Mouse (Mus musculus) heart, embryonic 14.5 days (tissue): ENCODE data around the gene Klhl32. TPM values are rescaled to one million over a fixed set of nuclear protein-coding genes. Genes with fewer than 3 reads are reported as not detected.
A peak's percentile ranks its signal among the peaks of the same experiment; 100 is the strongest.

Experiments used
- ATAC-seq: fragments of 200-750 bp; cut with Nextera tagmentation; 2 replicates; pipeline ENCODE4 v1.8.0; 2017; ENCODE audit warnings: low read depth, moderate TSS enrichment; ENCODE audit not compliant: insufficient number of reproducible peaks, insufficient read depth, low FRiP score
- H3K27ac ChIP-seq, 2 experiments: fragments of 200-500 bp in 1 of 2; fragments of 300-500 bp in 1 of 2; sonication (generic) in 1 of 2; replicated peaks in 1 of 2; 2 replicates each; pipeline ENCODE4 v1.5.1; 2012 to 2014; ENCODE audit warnings: low read depth in 2 of 2, low read length in 2 of 2, control low read depth in 1 of 2, mild to moderate bottlenecking in 1 of 2, mixed read lengths in 1 of 2; ENCODE audit not compliant: control insufficient read depth in 1 of 2, insufficient read depth in 1 of 2
- H3K27me3 ChIP-seq: fragments of 300-500 bp; sonication (generic); 2 replicates; pipeline ENCODE4 v1.6.1; 2014; ENCODE audit warnings: mild to moderate bottlenecking, low read length, control low read depth; ENCODE audit not compliant: control insufficient read depth, insufficient read depth
- H3K36me3 ChIP-seq: fragments of 300-500 bp; sonication (generic); 2 replicates; pipeline ENCODE4 v1.6.1; 2014; ENCODE audit warnings: mild to moderate bottlenecking, control low read depth, low read length, mixed read lengths; ENCODE audit not compliant: control insufficient read depth, insufficient read depth
- H3K4me1 ChIP-seq, 2 experiments: fragments of 200-500 bp in 1 of 2; fragments of 300-500 bp in 1 of 2; sonication (generic) in 1 of 2; 2 replicates each; pipeline ENCODE4 v1.6.1; 2012 to 2014; ENCODE audit warnings: low read length in 2 of 2, control low read depth in 1 of 2, mixed read lengths in 1 of 2; ENCODE audit not compliant: control insufficient read depth in 2 of 2, insufficient read depth in 2 of 2
- H3K4me2 ChIP-seq: fragments of 300-500 bp; sonication (generic); 2 replicates; pipeline ENCODE4 v1.6.1; 2014; ENCODE audit warnings: mild to moderate bottlenecking, low read length
- H3K4me3 ChIP-seq, 2 experiments: fragments of 200-500 bp in 1 of 2; fragments of 300-500 bp in 1 of 2; sonication (generic) in 1 of 2; 2 replicates each; pipeline ENCODE4 v1.5.1; 2012 to 2014; ENCODE audit warnings: low read length in 2 of 2, mild to moderate bottlenecking in 2 of 2, control low read depth in 1 of 2, low read depth in 1 of 2, moderate library complexity in 1 of 2; ENCODE audit not compliant: control insufficient read depth in 1 of 2, insufficient read depth in 1 of 2
- H3K9ac ChIP-seq: fragments of 300-500 bp; sonication (generic); 2 replicates; pipeline ENCODE4 v1.6.1; 2014; ENCODE audit warnings: mild to moderate bottlenecking, low read length
- H3K9me3 ChIP-seq: fragments of 300-500 bp; sonication (generic); 2 replicates; pipeline ENCODE4 v1.6.1; 2016; ENCODE audit warnings: low read length, control low read depth; ENCODE audit not compliant: control insufficient read depth
- WGBS: fragments of 180-500 bp; shearing (Covaris S2); extraction: QIAGEN DNeasy Blood & Tissue Kit; methylation state at CpG from one replicate; pipeline ENCODE4 v1.1.7; 2014; 5-methylcytosine and 5-hydroxymethylcytosine counted together
- polyA plus RNA-seq: library from polyadenylated mRNA; unstranded; fragments of >200 nt; fragmentation: Nextera tagmentation; extraction: Ambion mirVana; gene quantifications from 2 replicates; pipeline ENCODE4 v1.2.1, GENCODE M21; 2014

Gene Klhl32
- polyA plus RNA-seq, 1 experiment from 2014 or later: 4.6 TPM

DNA sequence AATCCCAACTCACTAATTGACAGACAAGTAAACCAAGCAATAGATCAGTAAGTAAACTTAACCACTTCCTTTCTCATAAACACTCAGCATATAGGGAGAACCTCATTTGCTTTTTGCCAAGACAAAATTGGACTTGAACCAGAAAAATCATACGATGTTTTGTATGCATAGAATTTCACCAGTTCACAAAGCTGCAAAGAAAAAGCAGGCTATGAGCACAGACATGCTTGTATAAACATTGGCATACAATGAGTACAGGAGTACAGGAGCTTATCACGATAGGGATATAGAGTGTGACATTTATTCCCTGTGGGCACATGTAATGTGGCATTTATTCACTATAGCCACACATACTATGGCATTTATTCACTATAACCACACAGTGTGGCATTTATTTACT is 220.5 kb downstream of the Klhl32 start:
- no peak for ATAC-seq
- 71% methylated on average over 2 of the region's 2 CpGs for whole genome bisulfite sequencing
- H3K4me2 ChIP-seq: no peak overlapping the region
- H3K27ac ChIP-seq: no peak overlapping the region
- H3K4me1 ChIP-seq: peaks cover 2 to 20% of the 10 kb centered on the region in 2 experiments; a peak in 3 of 4 replicates
- no peak overlapping the region for H3K4me3 ChIP-seq
- H3K9me3 ChIP-seq: no peaks in the 10 kb centered on the region
- no peaks in the 10 kb centered on the region for H3K36me3 ChIP-seq
- H3K27me3 ChIP-seq: no peaks in the 10 kb centered on the region
- H3K9ac ChIP-seq: no peak overlapping the region

DNA sequence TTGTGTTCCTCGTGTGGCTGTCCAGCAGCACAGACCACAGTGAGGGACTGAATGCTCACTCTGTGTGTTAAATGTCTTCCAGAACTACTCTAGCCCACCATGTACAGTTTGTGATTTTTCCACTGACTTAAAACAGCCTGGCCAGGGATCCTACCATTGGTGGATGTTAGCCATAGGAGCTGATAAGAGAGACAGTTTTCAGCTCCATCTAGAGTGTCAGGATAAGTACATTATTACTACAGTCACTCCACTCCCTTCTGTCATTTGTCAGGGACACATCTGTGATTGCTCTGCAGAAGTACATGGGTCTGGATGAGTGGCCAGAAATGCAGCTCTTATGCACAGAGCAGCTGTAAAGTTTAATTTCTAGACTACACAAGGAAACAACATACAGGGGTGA is 223.1 kb downstream of the Klhl32 start:
- no peak; the same call in 1 of the 2 replicates for ATAC-seq
- 30% methylated on average over 1 of the region's 1 CpGs for WGBS

DNA sequence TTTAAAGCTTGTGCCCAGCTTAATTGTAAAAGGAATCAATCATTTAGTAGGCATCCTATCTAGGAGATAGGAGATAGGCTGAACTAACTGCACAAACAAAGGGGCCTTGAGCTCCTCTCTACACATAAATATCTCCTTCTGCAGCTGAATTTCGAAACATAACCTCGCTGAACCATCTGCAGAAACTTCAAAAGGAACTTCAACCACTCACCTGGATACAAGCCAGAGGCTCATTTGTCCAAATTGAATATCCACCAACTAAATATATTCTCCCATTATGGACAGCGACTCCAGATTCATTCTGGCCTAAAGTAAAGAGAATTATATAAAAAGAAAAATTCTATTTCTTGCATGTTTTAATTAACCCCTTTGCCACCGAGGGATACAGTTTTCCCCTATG is 224.2 kb downstream of the Klhl32 start:
- WGBS: 68% methylated on average over 4 of the region's 4 CpGs
- no peaks in the 10 kb centered on the region for H3K9me3 ChIP-seq
- no peaks in the 10 kb centered on the region for H3K36me3 ChIP-seq
- H3K4me1 ChIP-seq: peaks cover 2 to 20% of the 10 kb centered on the region in 2 experiments; a peak in 3 of 4 replicates
- H3K27ac ChIP-seq: no peak overlapping the region
- no peak overlapping the region for H3K4me3 ChIP-seq
- no peak overlapping the region for H3K9ac ChIP-seq
- H3K4me2 ChIP-seq: no peak overlapping the region
- H3K27me3 ChIP-seq: no peaks in the 10 kb centered on the region
- no peak for ATAC-seq

More for the DNA sequence above, 223.1 kb downstream of the Klhl32 start:
- no peaks in the 10 kb centered on the region for H3K36me3 ChIP-seq
- H3K4me3 ChIP-seq: no peak overlapping the region
- H3K9ac ChIP-seq: no peak overlapping the region
- no peaks in the 10 kb centered on the region for H3K9me3 ChIP-seq
- H3K27ac ChIP-seq: peak overlapping the region; percentile 1 to 51; a peak in 2 of 4 replicates
- H3K4me1 ChIP-seq: peaks cover 2 to 20% of the 10 kb centered on the region in 2 experiments; a peak in 3 of 4 replicates
- no peak overlapping the region for H3K4me2 ChIP-seq
- no peaks in the 10 kb centered on the region for H3K27me3 ChIP-seq

DNA sequence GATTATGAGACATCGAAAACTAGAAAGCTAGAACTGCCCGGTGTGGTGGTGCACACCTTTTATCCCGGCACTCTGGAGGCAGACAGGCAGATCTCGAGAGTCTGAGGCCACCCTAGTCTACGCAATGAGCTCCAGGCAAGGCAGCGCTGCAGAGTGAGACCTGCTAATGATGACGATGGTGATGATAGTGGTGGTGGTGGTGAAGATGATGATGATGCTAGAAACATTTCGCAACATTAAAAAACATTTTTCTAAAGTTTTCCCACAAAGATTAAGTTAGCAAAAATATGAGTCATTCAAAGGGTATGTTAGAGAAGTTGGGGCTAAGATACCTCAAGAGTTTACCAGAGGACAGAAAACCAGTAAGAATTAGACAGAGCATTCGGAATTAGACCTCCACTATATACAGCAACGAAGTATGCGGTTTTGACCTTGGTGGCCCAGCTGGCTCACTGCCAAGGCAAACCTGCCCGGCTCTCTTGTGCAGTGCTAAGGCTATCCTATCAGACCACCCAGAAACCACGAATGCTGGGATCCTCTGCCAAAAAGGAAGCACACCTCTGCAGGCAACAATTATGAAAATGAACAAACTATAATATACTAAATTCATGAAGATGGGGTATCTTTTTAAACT is 224.9 kb downstream of the Klhl32 start:
- no peaks in the 10 kb centered on the region for H3K36me3 ChIP-seq
- H3K4me1 ChIP-seq: peaks cover 2 to 20% of the 10 kb centered on the region in 2 experiments; a peak in 3 of 4 replicates
- no peak overlapping the region for H3K4me3 ChIP-seq
- H3K9ac ChIP-seq: no peak overlapping the region
- ATAC-seq: no peak
- H3K27ac ChIP-seq: no peak overlapping the region
- H3K4me2 ChIP-seq: no peak overlapping the region
- H3K9me3 ChIP-seq: no peaks in the 10 kb centered on the region
- WGBS: 57% methylated on average over 13 of the region's 13 CpGs
- H3K27me3 ChIP-seq: no peaks in the 10 kb centered on the region

DNA sequence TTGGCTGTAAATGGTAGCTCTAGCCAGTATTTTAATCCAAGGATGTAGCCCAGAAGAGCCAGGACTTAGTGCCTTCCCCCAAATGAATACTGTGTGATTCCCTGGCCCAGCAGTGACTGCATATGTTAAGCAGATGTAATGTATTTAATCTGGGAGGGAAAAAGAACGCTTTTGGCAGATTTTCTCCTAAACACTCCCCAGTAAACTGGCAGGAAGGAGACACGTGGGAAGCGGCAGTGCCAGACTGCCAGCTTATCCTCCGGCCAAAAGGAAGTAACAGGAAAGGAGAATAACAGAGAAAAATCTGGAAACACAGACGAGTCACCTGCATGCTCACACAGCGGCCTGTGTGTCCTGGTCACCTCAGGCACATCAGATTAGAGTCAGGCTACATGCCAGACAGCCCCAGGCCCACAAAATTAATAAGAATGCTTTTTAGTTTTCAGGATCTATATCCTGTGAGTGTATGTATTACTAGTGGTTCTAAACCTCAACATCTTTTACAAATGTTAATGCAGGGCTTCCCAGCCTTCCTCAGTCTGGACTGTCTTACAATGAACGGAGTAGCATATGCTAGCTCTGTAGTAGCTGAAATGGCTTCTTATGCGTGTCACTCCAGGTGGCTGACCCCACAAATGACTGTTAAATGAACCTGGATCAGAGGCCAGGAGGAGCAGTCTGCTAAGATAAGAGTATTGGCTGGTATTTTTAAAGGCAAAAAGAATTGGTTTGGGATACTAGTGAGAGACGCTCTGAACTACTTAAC is 229.3 kb downstream of the Klhl32 start:
- 56% methylated on average over 9 of the region's 9 CpGs for WGBS

DNA sequence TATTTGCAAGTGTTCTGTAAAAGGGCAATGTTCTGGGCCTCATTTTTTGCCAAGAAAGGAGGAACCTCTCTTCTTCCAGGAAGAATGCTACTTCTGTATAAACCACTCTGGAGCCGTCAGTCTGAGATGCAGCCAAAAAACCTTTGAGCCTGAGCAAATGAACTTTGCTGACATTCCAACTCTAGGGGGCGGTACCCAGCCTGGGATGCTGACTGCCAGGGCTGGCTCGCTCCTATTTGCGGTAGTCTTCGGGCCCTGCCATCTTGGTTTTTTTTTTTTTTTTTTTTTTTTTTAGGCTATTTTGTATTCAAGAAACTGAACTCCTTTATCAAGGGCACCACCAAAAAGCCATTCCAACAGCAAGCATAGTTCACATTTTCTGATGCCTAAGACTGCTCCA is 230.5 kb downstream of the Klhl32 start:
- Histone ChIP-seq H3K4me2 (no peak overlapping the region), H3K9me3 (no peaks in the 10 kb centered on the region), H3K4me3 (no peak overlapping the region), H3K4me1 (no peaks in the 10 kb centered on the region), H3K27ac (no peak overlapping the region), H3K9ac (no peak overlapping the region), H3K36me3 (no peaks in the 10 kb centered on the region), H3K27me3 (no peaks in the 10 kb centered on the region)
- WGBS: 83% methylated on average over 5 of the region's 5 CpGs
- ATAC-seq: no peak

More for the DNA sequence above, 229.3 kb downstream of the Klhl32 start:
- Histone ChIP-seq H3K4me3 (no peak overlapping the region), H3K27ac (no peak overlapping the region), H3K27me3 (no peaks in the 10 kb centered on the region), H3K4me2 (no peak overlapping the region), H3K9ac (no peak overlapping the region), H3K9me3 (no peaks in the 10 kb centered on the region), H3K36me3 (no peaks in the 10 kb centered on the region), H3K4me1 (peaks cover 2 to 5% of the 10 kb centered on the region in 2 experiments; a peak in 2 of 4 replicates)
- no peak for ATAC-seq

DNA sequence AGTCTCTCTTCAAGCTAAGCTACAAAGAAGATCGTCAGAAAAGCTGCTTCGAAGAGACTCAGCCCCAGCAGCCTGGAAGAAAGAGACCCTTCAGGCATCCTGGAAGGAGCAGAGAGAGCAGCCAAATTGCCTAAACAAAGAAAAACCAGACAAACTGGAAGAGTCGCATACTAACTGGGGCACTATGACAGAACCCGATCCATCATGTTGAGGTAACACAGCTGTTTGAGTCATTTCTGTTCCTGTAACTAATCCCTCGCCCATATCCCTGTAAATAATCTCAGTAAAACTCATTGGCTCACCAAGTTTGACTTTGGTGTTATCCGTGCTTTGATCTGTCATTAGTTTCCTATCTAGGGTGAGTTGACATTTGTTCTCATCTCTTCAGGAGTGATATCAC is 230.9 kb downstream of the Klhl32 start:
- H3K36me3 ChIP-seq: no peaks in the 10 kb centered on the region
- no peaks in the 10 kb centered on the region for H3K27me3 ChIP-seq
- no peaks in the 10 kb centered on the region for H3K9me3 ChIP-seq
- no peak overlapping the region for H3K4me3 ChIP-seq
- H3K4me2 ChIP-seq: no peak overlapping the region
- H3K9ac ChIP-seq: no peak overlapping the region
- 82% methylated on average over 6 of the region's 6 CpGs for WGBS
- ATAC-seq: no peak
- H3K27ac ChIP-seq: no peak overlapping the region
- no peaks in the 10 kb centered on the region for H3K4me1 ChIP-seq
